Mouse (Mus musculus) kidney, adult 8-10 months (tissue): ENCODE results near the gene Mtch1.
"Not testable (repeated sequence)": the region's sequence is repeated elsewhere in the genome, so short reads cannot be mapped to it uniquely, and the experiment has no call there.

ENCODE experiments used
- DNase-seq, 2 experiments: peaks; one replicate each; pipeline ENCODE4 v3.0.0; 2022

Gene Mtch1

DNA sequence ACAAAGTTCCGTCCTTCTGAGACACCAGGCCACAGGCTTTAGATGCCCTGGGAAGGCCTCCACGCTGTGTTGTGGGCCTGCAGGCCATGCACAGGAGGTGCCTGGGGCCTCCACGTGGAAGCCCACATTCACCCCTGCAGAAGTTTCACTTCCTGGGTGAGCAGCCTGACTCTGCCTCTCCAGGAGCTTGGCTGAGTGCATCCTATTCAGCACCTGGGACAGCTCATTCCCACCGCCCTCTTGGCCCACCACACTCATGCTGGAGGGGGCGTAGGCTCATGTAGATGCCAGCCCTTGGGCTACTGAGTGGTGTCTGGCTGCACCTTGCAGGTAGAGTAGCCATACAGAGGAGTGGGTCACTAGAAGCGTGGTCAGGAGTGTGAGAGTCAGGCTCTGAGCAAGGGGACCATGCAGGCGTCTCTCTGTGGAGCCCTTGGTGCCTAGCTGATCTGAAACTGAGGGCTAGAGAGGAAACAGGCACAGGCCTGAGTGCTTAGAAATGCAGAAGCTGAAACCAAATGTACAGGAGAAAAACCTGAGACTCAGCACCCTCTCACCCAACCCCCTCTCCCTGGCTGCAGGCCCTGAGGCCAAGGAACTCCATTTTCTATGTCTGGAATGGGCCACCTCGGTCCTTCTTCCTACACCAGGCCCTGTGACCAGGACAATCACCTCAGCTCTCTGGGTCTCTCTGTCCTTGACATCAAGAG, 14.4 kb upstream of the Mtch1 start:
- no peak for DNase-seq

DNA sequence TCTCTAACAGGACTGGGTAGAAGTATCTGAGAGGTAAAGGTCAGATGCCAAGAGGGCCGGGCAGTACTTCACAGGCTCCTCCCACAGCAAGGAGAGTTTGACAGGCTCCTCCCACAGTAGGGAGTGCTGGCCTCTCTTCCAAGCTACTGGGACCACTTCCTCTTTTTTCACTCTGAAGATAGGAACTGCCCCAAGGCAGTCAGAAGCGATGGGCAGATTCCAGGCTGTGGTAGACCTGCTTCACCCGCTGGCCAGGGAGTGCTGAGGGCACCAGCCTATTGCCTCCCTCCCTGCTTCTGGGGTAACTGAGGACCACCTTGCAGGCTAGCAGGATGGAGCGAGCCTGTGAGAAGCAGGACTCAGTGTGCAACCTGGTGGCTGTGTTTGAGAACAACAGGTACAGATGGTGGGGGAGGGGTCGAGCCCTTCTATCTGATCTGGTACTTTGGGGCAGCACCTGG, 13.1 kb upstream of the Mtch1 start, which contains the start of gene Fgd2:
Gene Fgd2, plus strand, starts transcription at position 154 of the 461 bp plus-strand sequence.
- peak in 1 of 2 experiments; percentile 25 for DNase-seq

DNA sequence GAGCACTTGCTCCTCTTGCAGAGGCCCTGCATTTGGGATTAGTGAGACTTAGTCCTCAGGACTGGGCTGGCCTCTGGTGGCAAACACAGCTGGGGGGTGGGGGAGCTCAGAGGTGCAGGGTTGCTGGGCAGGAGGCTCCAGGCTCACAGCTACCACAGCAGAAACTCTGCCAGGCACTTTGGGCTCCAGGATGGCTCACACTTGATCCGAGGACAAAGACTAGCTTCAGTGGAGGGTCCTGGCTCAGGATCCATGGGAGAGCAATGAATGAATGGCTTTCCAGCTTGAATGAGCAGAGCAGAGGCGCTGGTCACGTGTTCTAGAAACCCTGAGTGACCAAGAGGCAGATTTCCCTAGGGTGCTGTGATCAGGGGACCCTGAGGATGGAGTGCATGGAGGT, 11.2 kb upstream of the Mtch1 start:
- DNase-seq: no peak

DNA sequence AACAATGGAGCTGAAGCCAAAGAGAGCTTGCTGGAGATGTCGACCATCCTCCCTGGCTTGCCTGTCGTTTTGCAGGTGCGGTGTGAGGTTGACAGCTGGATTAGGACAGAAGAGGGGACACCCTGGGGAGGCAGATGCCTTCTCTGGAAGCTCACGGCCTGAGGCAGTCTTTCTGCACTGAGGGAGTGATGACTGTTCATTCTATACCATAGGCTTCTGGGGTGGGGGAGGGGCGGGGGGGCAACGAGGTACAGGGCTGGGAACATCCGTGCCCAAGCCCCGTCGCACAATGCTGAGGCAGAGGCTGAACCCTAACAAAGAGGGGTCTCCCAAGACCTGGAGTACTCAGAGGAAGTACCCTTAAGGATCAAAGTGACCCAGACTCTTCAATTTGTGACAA, 9.1 kb upstream of the Mtch1 start:
- DNase-seq: no peak

DNA sequence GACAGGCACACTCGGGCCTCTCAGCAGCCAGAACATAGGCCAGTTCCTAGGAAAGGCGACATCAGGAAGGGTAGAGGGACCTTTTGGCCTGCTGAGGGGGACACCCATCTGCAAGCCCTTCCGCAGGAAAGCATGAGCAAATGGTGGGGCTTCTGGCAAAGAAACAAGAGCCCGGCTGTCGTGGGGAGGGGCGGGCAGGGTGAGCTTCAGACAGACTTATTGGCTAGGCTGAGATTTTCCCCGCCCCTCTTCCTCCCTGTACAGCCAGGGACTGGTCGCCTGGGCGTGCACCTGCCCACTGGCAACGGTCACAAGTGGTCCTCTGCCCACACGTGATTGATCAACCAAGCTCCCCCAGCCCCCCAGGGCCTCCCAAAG, 8.7 kb upstream of the Mtch1 start:
- peak; percentile 73 to 83 for DNase-seq

DNA sequence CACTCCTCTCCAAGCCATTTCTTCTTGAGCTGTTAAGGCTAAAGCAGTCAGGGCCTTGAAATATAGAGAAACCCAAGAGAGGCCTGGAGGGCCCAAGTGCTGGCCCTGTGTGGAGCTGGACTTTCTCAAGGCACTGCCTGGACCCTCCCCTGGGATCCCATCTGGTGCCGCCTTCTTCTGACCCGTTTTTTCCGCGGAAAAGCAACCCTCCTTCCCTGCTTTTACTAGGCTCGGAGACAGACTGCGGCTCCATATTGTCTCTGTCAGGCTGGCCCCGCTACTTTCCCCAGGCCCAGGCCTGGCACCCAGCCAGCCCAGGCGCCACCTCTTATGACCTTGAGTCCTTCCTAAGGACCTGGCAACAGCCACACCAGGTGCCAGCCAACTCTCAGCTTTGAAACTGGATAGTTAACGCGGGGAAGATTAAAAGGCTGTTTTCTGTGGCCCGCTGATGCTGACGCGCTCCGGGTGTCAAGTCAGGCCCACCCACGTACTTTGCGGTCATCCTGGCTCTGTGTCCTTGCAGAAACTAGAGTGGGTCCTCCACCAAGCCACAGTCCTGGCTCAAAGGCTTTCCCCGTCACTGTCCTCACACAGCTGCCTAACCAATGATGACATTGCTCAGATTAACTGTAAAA, 8.2 kb upstream of the Mtch1 start:
- peak; percentile 82 to 86 for DNase-seq

DNA sequence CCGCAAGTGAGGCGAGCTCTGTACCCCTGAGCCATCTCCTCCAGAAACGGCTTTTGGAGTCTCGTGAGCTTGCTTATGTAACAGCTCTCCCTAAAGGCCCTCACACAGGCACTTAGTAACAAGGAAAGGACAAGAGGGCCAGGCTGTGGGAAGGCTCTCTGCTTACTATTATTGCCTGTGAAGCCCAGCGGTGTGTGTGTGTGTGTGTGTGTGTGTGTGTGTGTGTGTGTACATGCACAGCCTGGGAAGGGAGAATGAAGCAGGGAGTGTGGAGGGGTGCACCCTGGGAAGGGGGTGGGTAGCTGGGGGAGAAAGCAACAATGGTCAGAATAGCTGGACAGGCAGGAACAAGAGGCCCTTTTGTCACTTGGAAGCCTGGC, 7.7 kb upstream of the Mtch1 start:
- peak; percentile 42 to 67 for DNase-seq

DNA sequence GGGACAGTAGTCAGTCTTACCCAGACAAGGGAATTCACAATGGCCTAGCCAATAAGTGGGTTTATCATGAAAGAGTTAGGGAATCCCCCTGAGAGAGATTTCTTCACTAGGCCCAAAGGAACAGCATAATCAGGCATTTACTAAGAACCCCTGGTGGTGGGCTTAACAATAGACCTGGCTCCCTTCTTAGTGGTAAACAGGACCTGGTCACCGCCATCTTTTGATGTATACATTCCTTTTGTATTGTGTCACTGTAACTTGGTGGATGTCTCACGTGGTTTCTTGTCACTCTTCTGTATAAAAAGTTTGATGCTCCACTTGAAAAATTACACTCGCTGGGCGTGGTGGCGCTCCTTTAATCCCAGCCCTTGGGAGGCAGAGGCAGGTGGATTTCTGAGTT, 3.3 kb upstream of the Mtch1 start:
- DNase-seq: not testable (repeated sequence)

DNA sequence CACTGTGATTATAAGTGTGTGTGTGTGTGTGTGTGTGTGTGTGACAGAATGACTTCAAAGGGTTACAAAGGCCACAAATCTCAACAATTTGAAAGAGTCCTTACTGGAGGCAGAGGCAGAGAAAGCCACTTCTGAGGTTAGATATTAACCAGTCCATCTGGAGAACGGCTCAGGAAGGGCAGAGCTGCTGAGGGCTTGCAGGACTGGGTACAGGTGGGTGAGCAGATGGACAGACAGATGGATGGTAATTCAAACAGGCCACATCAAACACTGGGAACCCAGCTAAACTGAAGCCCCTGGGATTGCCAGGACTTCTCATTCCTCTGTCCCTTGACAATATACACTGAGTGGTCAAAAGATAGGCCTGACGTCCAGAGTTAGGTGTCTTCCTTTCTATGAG, 1.3 kb upstream of the Mtch1 start:
- peak in 1 of 2 experiments; percentile 47 for DNase-seq

DNA sequence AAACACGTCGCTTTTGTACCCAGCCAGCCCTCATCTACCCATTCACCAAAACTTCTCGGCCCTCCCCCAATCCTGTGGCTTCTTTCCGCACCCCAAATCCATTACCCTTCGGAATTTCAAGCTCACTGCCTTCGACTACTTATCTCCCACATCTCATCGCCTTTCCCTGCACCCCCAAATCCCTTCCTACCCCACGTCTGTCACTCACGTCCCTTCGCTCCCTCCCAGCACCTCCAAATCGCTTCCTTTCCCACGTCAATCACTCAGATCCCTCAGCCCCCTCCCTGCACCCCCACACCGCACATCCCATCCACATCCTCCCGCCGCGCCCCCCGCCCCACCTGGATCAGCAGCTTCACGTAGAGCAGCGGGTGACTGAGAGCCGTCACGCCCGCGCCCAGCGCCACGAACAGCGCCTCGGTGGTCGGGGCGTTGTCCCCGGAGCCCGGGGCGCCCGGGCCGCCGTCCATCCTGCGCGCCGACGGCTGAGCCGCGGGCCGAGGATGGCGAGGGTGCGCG, 549 bp downstream of the Mtch1 start:
- no peak for DNase-seq

DNA sequence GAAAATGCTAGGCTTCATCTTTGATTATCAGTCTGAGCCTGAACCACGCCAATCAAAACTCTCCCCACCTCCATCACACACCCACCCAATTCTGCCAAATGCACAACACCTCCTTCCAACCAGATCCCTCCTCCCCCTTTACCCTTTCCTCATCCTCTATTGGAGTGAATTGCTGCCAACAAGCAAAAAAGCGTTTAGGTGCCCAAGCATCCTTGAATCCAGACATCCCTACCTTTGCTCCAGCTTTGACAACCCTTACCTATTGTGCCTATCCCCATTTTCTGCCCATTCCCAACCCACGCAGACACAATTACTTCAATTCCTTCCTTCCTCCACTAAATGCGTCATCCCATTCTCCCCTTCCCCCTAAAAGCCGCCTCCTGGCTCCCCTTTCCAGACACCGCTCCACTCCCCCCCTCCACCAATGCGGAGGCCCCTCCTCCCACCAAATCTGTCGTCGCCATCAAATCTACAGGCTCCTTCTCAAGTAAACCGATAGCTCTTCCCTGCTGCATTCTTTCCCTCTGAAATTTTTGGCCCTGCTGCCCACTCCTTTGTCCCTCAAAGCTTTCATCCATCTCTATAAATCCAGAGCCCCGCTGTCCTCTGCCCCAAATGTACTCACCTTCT, 1.1 kb downstream of the Mtch1 start:
- no peak for DNase-seq

DNA sequence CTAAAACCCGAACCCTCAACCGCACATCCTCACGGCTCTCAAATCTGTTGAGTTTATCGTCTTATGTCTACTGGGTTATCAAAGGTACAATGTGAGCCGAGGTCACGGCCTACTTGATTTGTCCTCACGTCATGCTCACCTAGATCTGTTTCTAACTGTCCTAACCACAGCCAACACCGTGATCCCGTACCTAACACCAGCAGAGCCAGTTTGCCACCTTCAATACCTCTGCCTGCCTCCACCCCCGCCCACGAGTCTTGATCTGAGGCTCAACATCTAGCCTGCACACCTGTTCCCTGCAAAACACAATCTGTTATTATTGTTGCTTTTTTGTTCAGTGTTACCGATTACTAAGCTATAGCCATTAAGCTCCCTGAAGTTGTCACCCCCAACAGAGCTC, 2.5 kb downstream of the Mtch1 start:
- no peak for DNase-seq

DNA sequence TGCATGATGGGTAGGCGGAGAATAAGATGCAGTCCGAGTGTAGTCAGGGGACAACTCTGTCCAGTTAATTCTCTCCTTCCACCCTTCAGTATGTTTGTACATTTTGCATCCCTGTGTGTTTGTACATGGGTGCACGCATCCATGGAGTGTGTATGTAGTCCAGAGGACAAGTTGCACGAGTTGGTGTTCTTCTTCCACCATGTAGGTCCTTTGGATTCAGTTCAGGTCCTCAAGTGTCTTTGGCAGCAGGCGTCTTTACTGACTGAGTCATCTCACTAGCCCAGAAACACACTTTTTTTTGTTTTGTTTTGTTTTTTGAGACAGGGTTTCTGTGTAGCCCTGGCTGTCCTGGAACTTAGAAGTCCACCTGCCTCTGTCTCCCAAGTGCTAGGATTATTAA, 4.5 kb downstream of the Mtch1 start:
- no peak for DNase-seq

DNA sequence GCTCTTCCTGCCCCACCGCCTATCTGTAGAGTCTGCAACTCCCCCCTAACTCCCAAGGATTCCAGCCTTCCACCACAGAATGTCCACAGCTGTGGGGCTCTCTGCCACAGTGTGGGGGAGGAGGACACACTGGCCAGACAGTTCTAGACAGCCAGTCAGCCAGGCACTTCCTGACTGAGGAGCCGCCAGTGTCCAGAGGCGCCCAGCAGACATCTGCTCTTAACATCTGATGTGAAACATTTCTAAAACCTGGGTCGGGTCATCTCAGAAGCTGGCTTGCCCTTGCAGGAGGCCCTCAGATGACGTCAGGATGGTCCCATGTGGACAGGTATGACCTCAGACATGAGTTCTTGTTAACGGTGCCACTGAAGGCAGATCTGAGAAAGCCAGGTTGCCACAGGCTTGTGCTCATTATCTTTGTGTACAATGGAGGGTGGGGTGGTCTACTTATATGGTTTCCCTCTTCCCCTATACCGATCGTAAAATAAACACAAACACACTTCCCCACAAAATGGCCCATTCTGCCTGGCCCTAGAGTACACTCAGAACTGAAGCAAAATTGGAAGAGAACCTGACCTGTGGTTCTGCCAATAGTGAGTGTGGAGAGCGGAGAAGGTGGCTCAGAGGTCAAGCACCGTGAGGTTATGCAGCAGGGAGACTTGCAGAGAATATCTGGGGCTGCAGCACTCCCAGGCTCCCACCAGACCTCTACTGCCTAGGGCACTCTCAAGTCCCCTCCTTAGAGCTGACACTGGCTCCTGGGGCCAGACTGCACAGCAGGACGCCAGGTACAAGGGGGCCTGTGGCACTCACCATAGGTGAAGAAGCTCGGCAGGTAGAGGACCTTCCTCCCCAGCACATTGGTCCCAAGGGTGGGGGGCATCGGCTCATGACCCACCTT, 5.5 kb downstream of the Mtch1 start:
- DNase-seq: no peak

DNA sequence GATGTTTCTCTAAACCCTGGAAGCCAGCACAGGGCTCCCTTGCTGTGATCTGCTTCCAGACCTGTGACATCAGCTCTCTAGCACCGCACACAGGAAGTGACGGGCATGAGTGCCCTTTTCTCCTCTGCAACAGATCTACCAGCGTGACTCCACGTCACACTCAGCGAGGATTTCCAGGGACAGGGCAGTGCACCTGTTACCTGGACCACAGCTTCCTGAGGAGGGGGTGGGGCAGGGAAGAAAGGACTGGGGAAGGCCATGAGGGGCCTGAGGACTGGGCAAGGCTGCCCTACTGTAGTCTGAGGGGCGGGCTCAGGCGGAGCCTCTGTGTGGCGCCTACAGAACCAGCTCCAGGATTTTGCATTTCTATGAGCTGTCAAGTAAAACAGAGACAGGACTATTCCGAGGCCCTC, 6.1 kb downstream of the Mtch1 start:
- peak; percentile 61 to 62 for DNase-seq

DNA sequence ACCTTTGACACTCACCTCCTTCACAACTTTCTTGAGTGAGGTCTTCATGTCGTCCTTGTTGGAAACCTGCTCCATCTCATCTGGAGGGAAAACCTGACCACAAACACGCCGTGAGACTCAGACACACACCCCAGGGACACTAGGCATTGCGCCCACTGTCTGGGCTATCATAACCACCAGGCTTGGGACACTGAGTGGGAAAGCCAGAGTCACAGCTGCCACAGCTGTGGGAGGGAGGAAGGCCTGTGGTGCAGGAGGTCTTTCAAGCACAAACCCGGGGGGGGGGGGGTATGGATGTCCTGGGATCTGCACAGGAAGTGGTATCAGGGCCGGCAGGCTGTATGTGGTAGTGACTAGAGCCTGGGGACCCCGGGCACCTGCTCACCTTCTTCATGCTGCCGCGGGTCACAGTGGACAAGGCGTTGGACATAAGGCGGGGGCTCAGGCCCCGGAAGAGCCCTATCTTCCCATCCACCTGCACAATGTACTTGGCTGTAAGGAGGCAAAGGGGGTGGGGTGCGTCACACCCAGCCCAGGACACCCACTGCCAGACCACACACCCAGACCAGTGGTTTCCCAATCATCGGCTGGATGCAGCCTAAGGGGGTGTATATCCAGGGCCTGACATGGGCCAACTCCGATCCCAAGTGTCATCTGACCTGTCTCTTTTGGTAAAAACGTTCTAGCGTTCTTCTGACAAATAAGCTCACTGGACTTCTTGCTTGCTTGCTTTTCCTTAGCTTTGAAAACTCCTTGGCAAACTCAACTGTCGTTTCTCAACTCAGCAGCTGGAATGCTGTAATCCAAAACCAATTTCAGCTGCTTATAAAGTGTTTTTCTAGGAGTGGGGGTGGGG, 7.1 kb downstream of the Mtch1 start:
- DNase-seq: no peak

DNA sequence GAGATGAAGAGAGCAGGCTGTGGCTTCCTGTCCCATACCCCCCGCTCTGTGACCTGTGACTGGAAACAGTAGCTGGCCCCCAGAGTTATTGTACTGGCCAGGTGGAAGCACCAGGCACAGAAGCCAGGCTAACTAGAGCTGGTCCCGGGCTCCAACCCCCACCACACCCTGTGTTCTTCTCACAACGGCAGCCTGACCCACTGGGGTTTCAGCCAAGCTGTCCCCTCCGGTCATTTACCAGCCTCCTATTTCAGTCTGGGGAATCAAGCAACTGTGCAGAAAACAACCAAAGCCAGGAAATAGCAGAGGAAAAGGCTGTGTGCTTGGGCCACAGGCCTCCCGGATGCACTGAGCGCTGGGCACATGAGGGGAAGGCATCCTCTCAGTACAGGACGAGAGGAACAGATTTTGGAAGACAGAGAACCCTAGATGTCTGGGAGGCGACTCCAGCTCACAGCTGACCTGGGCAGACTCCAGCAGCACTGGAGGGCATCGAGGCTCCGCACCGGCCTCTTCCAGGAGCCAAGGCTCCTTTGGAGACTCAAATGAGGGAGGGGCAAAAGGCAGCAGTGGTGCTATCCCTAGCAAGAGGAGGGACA, 8.5 kb downstream of the Mtch1 start:
- peak in 1 of 2 experiments; percentile 52 for DNase-seq

DNA sequence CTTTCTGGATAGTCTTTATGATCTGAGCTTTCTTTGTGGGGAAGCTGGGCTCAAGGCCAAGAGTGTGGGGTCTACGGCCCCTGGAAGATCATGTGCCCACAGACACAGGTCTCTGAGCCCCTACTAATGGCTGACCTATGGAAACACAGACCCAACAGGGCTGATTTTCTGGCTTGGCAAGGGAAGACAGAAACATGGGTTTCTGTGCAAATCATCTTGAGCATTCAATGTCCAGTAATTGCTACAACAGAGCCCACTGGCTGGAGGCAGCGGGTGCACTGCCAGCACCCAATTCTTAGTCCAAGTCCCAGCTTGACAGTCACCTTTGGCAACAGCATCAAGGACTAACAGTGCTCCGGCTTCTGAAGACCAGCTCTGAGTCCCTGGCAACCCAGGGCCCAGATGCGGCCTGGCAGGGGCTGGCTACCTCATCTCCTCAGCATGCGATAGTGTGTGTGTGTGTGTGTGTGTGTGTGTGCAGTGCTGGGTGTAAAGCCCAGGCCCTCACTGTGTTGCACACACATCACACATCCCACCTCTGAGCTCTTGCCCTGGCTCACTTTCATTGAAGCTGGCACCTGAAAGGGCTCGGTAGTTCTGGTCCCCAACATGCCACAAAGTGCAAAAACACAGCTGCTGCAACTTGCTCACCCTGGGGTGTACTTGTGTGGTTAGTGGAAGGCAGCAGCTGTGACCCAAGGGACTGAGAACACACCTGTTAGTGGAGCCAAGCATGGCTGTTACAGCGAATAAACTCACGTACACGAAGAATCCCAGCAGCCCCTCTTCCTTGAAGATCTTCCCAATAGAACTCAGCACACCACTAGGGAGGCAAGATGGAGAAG, 9.5 kb downstream of the Mtch1 start:
- DNase-seq: no peak

DNA sequence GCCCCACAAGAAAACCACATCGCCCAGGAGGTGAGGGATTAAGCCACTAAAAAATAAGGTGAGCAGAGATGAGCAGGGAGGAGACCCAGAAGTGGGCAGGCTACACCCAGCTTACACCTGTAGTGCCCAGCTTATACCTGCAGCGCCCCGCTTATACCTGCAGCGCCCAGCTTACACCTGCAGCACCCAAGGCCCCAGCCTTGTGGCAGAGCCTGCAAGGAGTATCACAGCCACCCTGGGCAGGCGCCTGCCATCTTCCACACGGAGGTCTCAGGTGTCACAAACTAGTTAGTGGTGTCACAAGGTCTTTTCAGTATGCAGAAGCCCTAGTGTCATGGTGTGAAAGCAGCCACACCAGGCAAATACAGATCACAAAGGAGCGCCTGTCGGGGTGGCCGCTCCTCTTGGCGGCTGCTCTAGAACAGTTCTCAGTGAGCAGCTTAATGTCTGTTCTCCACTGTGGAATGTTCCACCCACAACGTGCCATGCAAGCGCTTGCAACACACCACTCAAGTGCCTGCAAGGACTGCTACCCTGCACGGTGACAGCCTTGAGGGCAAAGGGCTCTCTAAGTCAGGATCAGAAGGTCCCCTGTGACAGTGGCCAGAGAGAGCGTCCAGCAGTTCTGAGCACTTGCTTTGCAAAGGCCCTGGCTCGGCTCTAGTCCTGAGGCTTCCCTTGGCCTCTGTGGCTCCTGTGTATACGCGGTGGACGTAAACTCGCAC, 11.3 kb downstream of the Mtch1 start:
- DNase-seq: no peak

DNA sequence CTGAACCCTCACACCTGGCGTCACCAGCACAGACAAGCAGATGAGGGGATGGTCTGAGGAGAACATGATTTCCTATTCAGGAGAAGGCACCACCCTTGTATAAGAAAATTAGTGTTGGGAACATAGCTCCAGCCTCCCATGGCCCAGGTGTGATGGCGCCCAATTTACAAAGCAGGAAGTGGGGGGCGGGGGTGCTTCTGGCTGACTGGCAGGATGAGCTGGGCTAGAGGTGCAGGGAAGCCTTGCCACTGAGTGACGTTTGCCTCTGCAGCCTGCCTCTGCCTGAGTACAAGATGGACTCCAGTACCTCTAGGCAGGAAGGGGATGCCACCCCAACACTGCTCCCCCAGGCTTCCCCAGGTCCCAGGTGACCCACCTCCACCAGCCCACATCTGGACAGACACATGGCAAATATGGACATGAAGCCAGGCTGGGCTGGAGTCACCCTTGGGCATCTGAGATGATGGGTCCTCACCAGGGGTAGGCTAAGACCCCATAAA, 15.5 kb downstream of the Mtch1 start:
- DNase-seq: no peak
